Mouse (Mus musculus): Measurements from ENCODE around the gene Exoc8. TPM values are rescaled to one million over a fixed set of nuclear protein-coding genes. Genes with fewer than 3 reads are reported as not detected.

Exoc8 gene
- total and polyA plus RNA-seq, 3 experiments = 9.5 to 16.9 TPM; not detected in 1

DNA sequence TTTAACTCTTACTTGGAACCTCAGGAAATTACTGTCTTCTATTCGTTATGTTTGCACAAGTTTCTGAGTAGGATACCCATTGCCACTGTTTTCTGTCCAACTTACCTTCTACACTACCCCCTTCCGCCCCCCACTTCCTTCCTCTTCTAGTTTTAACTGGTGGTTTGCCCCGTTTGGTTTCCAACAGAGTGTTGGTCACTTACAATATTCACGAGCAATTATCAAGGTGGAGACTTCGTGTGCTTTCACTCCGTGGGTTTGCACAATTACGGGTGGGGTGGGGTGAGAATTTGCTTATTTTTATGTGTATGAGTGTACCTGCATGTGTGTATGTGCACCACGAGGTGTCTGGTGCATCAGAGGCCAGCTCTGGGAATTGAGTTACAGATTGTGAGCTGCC, 33.8 kb downstream of the Exoc8 start:
- Histone ChIP-seq H3K27ac (ENCODE audit: control insufficient read depth, low read depth, low read length) (peak overlapping the region; percentile 70), H3K27me3 (ENCODE audit: control insufficient read depth in 1 of 2, insufficient read depth in 2 of 2, low read length in 2 of 2) (no peaks in the 10 kb centered on the region), H3K4me3 (ENCODE audit: control insufficient read depth in 1 of 2, insufficient read depth in 1 of 2, low read depth in 2 of 2, low read length in 2 of 2) (peak overlapping the region; percentile 81 to 96), H3K9me3 (replicated peaks; ENCODE audit: insufficient read depth, low read length) (no peaks in the 10 kb centered on the region), H3K36me3 (ENCODE audit: control insufficient read depth in 1 of 2, insufficient read depth in 2 of 2, low read length in 2 of 2) (peaks cover 4 to 48% of the 10 kb centered on the region in 2 experiments; a peak in 3 of 4 replicates), H3K9ac (ENCODE audit: control insufficient read depth, low read depth, low read length, poor library complexity, severe bottlenecking) (peak overlapping the region; percentile 97), H3K4me1 (ENCODE audit: control insufficient read depth in 1 of 2, insufficient read depth in 2 of 2, low read length in 2 of 2) (peaks cover 26 to 48% of the 10 kb centered on the region in 2 experiments), H3K79me2 (ENCODE audit: control insufficient read depth, insufficient read depth, low read length, poor library complexity) (peaks cover 74% of the 10 kb centered on the region)
- TF ChIP-seq ELF1 (IDR thresholded peaks at IDR 0.05; ENCODE audit: low read depth, low read length) (0 out of 2 replicates have a peak, but pooled peaks have one; percentile 7), POLR2AphosphoS5 (IDR thresholded peaks at IDR 0.05; ENCODE audit: borderline replicate concordance, low read depth, low read length) (no peak), POLR2A (IDR thresholded peaks at IDR 0.05; ENCODE audit: control insufficient read depth in 1 of 2, insufficient read depth in 1 of 2, low read depth in 1 of 2, low read length in 2 of 2, poor library complexity in 1 of 2) (peak in 1 of 2 experiments; percentile 43; a peak in 2 of 4 replicates), ZNF384 (IDR thresholded peaks at IDR 0.05; ENCODE audit: low read depth, low read length) (peak; percentile 40; the same call in 1 of the 2 replicates), BHLHE40 (IDR thresholded peaks at IDR 0.05; ENCODE audit: borderline replicate concordance, low read depth, low read length) (no peak), TCF12 (IDR thresholded peaks at IDR 0.05; ENCODE audit: low read depth, low read length) (no peak), MYB (IDR thresholded peaks at IDR 0.05; ENCODE audit: low read depth, low read length) (no peak), SIN3A (IDR thresholded peaks at IDR 0.05; ENCODE audit: low read length) (peak; percentile 32; the same call in 1 of the 2 replicates), CTCF (IDR thresholded peaks at IDR 0.05 in 2 of 3, conservative IDR thresholded peaks at IDR 0.05 in 1 of 3; ENCODE audit: control insufficient read depth in 1 of 3, insufficient read depth in 1 of 3, low read depth in 2 of 3, low read length in 3 of 3, poor library complexity in 1 of 3, severe bottlenecking in 1 of 3) (no peak), ETS1 (IDR thresholded peaks at IDR 0.05; ENCODE audit: low read depth, low read length) (no peak; the same call in 1 of the 2 replicates), EP300 (IDR thresholded peaks at IDR 0.05; ENCODE audit: low read depth in 1 of 2, low read length in 2 of 2) (peak; percentile 23 to 56; a peak in 2 of 4 replicates), MAX (IDR thresholded peaks at IDR 0.05; ENCODE audit: low read length) (peak; percentile 70), TBP (IDR thresholded peaks at IDR 0.05; ENCODE audit: low read depth, low read length) (peak; percentile 64), MYC (IDR thresholded peaks at IDR 0.05; ENCODE audit: low read depth, low read length) (peak; percentile 85), MAZ (IDR thresholded peaks at IDR 0.05; ENCODE audit: low read depth, low read length) (peak; percentile 69; the same call in 1 of the 2 replicates), MXI1 (IDR thresholded peaks at IDR 0.05; ENCODE audit: low read depth, low read length) (peak; percentile 65; the same call in 1 of the 2 replicates)
- peak; percentile 73 for DNase-seq (ENCODE audit: low read depth, low spot score)

GRCm38 (mm10) chr8:124863163-124863677, 34.3 kb downstream of the Exoc8 start:
- Histone ChIP-seq H3K4me3 (ENCODE audit: control insufficient read depth in 1 of 2, insufficient read depth in 1 of 2, low read depth in 2 of 2, low read length in 2 of 2) (peak overlapping the region; percentile 81 to 96), H3K9me3 (replicated peaks; ENCODE audit: insufficient read depth, low read length) (no peaks in the 10 kb centered on the region), H3K36me3 (ENCODE audit: control insufficient read depth in 1 of 2, insufficient read depth in 2 of 2, low read length in 2 of 2) (peaks cover 4 to 45% of the 10 kb centered on the region in 2 experiments; a peak in 3 of 4 replicates), H3K79me2 (ENCODE audit: control insufficient read depth, insufficient read depth, low read length, poor library complexity) (peaks cover 71% of the 10 kb centered on the region), H3K27ac (ENCODE audit: control insufficient read depth, low read depth, low read length) (peak overlapping the region; percentile 70), H3K9ac (ENCODE audit: control insufficient read depth, low read depth, low read length, poor library complexity, severe bottlenecking) (peak overlapping the region; percentile 97), H3K27me3 (ENCODE audit: control insufficient read depth in 1 of 2, insufficient read depth in 2 of 2, low read length in 2 of 2) (no peaks in the 10 kb centered on the region), H3K4me1 (ENCODE audit: control insufficient read depth in 1 of 2, insufficient read depth in 2 of 2, low read length in 2 of 2) (peaks cover 26 to 44% of the 10 kb centered on the region in 2 experiments)
- TF ChIP-seq ELF1 (IDR thresholded peaks at IDR 0.05; ENCODE audit: low read depth, low read length) (no peak), CHD2 (IDR thresholded peaks at IDR 0.05; ENCODE audit: low read length) (no peak), MAX (IDR thresholded peaks at IDR 0.05; ENCODE audit: low read length) (no peak; the same call in 1 of the 2 replicates), SIN3A (IDR thresholded peaks at IDR 0.05; ENCODE audit: low read length) (peak; percentile 25), TCF12 (IDR thresholded peaks at IDR 0.05; ENCODE audit: low read depth, low read length) (no peak), HCFC1 (IDR thresholded peaks at IDR 0.05; ENCODE audit: low read depth, low read length) (no peak; the same call in 1 of the 2 replicates), KAT2A (conservative IDR thresholded peaks at IDR 0.05; ENCODE audit: low read depth, low read length) (0 out of 2 replicates have a peak, but pooled peaks have one; percentile 3), NELFE (IDR thresholded peaks at IDR 0.05; ENCODE audit: low read depth, low read length) (no peak), POLR2A (IDR thresholded peaks at IDR 0.05; ENCODE audit: control insufficient read depth in 1 of 2, insufficient read depth in 1 of 2, low read depth in 1 of 2, low read length in 2 of 2, poor library complexity in 1 of 2) (peak in 1 of 2 experiments; percentile 78; a peak in 1 of 4 replicates), MAZ (IDR thresholded peaks at IDR 0.05; ENCODE audit: low read depth, low read length) (no peak)
- no peak for DNase-seq (ENCODE audit: low read depth, low spot score)

All from MEL (cell line).